9 mouse cellular contexts compared by ENCODE assay signal in genomic region chr11:32357686-32358085, GRCm38 (mm10). TPM values are rescaled to one million over a fixed set of nuclear protein-coding genes. Genes with fewer than 3 reads are reported as not detected.
DNase-seq lines count a peak whose midpoint lies in the region; ATAC-seq and TF ChIP-seq lines count a peak whose summit lies in the region.
"Had no signal": no experiment of that assay in that cellular context is flagged by ENCODE, and none has a peak within 500 bp of the region (broad histone marks: within the 10 kb centered on the region; RNA-seq: fewer than 3 reads in every experiment).

No protein-coding gene starts in this region.

- H3K9me3 ChIP-seq in heart, embryonic 14.5 days (ENCODE audit: control insufficient read depth, low read length) = no peaks in the 10 kb centered on the region
- no peaks in the 10 kb centered on the region for H3K9me3 ChIP-seq in intestine, postnatal 0 days (ENCODE audit: control insufficient read depth)
- H3K9me3 ChIP-seq: stomach, embryonic 15.5 days had no signal

- 47% methylated on average over 9 of the region's 9 CpGs for WGBS in heart, embryonic 14.5 days
- 61% methylated on average over 9 of the region's 9 CpGs for WGBS in intestine, postnatal 0 days

- TF ChIP-seq CTCF in intestine, postnatal 0 days (IDR thresholded peaks at IDR 0.05; ENCODE audit: low read depth) = no peak

- H3K4me2 ChIP-seq in heart, embryonic 14.5 days (ENCODE audit: low read length) = no peak overlapping the region
- no peak overlapping the region for H3K4me2 ChIP-seq in intestine, postnatal 0 days (replicated peaks; ENCODE audit: low read depth)
- H3K4me2 ChIP-seq: stomach, embryonic 15.5 days had no signal

- no peaks in the 10 kb centered on the region for H3K27me3 ChIP-seq in heart, embryonic 14.5 days (ENCODE audit: control insufficient read depth, insufficient read depth, low read length)
- no peaks in the 10 kb centered on the region for H3K27me3 ChIP-seq in intestine, postnatal 0 days (replicated peaks; ENCODE audit: control insufficient read depth, insufficient read depth, low read length)
- H3K27me3 ChIP-seq: stomach, embryonic 15.5 days had no signal

- H3K9ac ChIP-seq in heart, embryonic 14.5 days (ENCODE audit: low read length) = no peak overlapping the region
- no peak overlapping the region for H3K9ac ChIP-seq in intestine, postnatal 0 days (ENCODE audit: low read depth, low read length)
- H3K9ac ChIP-seq: stomach, embryonic 15.5 days had no signal

- H3K27ac ChIP-seq in heart, embryonic 14.5 days (replicated peaks in 1 of 2; ENCODE audit: control insufficient read depth in 1 of 2, insufficient read depth in 1 of 2, low read depth in 2 of 2, low read length in 2 of 2) = no peak overlapping the region
- no peak overlapping the region for H3K27ac ChIP-seq in intestine, postnatal 0 days (ENCODE audit: low read depth, low read length)
- H3K27ac ChIP-seq: stomach, embryonic 15.5 days had no signal

- no peak overlapping the region for H3K4me3 ChIP-seq in heart, embryonic 14.5 days (ENCODE audit: control insufficient read depth in 1 of 2, insufficient read depth in 1 of 2, low read depth in 1 of 2, low read length in 2 of 2)
- H3K4me3 ChIP-seq in intestine, postnatal 0 days (ENCODE audit: low read depth, low read length) = no peak overlapping the region
- H3K4me3 ChIP-seq: stomach, embryonic 15.5 days had no signal

- peak; percentile 55 for ATAC-seq in heart, embryonic 14.5 days (ENCODE audit: insufficient number of reproducible peaks, insufficient read depth, low FRiP score, low read depth)
- ATAC-seq in intestine, postnatal 0 days = no peak

- peak; percentile 37 for DNase-seq in kidney, postnatal 10 days
- no peak for DNase-seq in kidney, adult 8-10 months
- peak; percentile 67 for DNase-seq in adrenal gland, postnatal 14 days
- DNase-seq in lung, postnatal 36 days = peak; percentile 79
- DNase-seq in spleen, adult 18-20 months = no peak
- DNase-seq in embryo, embryonic 11 days = no peak

- peaks cover 20 to 39% of the 10 kb centered on the region in 2 experiments for H3K4me1 ChIP-seq in heart, embryonic 14.5 days (ENCODE audit: control insufficient read depth in 2 of 2, insufficient read depth in 2 of 2, low read length in 2 of 2)
- H3K4me1 ChIP-seq in intestine, postnatal 0 days (replicated peaks; ENCODE audit: control insufficient read depth, insufficient read depth, low read length) = no peaks in the 10 kb centered on the region

- peaks cover 6% of the 10 kb centered on the region; the same call in 1 of the 2 replicates for H3K36me3 ChIP-seq in heart, embryonic 14.5 days (ENCODE audit: control insufficient read depth, insufficient read depth, low read length)
- no peaks in the 10 kb centered on the region for H3K36me3 ChIP-seq in intestine, postnatal 0 days (ENCODE audit: control insufficient read depth, insufficient read depth)

RNA-seq across cellular contexts. Expression of gene Sh3pxd2b, which starts 10.1 kb away (rescaled TPM):
- total RNA-seq in adrenal gland, postnatal 14 days (2021) = 8.9 and 11.1 TPM in 2 replicates
- 12.6 and 13.3 TPM in 2 replicates for polyA plus RNA-seq in heart, embryonic 14.5 days (2014; fragmentation: Nextera tagmentation; extraction: Ambion mirVana)
- polyA plus RNA-seq in intestine, postnatal 0 days (2015; fragmentation: Nextera tagmentation; extraction: Ambion mirVana) = 3.2 TPM in 2 replicates

RNA-seq across cellular contexts. Expression of gene Hbq1a, which starts 57.8 kb away (rescaled TPM):
- 1.0 TPM in 1 of 2 replicates, not detected in the other for total RNA-seq in adrenal gland, postnatal 14 days (2021)
- polyA plus RNA-seq in heart, embryonic 14.5 days (2014; fragmentation: Nextera tagmentation; extraction: Ambion mirVana) = 1.2 and 2.5 TPM in 2 replicates
- polyA plus RNA-seq in intestine, postnatal 0 days (2015; fragmentation: Nextera tagmentation; extraction: Ambion mirVana) = 0.21 TPM in 1 of 2 replicates, not detected in the other

Comparison
In these comparisons a context has a peak if more than half of its experiments do, and no peak if none do; other contexts are left out.
1. DNase-seq: peak in kidney, postnatal 10 days (single experiment), adrenal gland, postnatal 14 days (single experiment) and lung, postnatal 36 days (single experiment); none in kidney, adult 8-10 months (0 of 2), spleen, adult 18-20 months (0 of 2) and embryo, embryonic 11 days (single experiment).